Mouse (Mus musculus): ENCODE measurements at regions not wholly inside any gene's neighbourhood (a gene's known extent, or its start where the extent isn't known, plus 50 kb on each side); places are given as distances from the start of the nearest gene placed in this dataset.

DNA sequence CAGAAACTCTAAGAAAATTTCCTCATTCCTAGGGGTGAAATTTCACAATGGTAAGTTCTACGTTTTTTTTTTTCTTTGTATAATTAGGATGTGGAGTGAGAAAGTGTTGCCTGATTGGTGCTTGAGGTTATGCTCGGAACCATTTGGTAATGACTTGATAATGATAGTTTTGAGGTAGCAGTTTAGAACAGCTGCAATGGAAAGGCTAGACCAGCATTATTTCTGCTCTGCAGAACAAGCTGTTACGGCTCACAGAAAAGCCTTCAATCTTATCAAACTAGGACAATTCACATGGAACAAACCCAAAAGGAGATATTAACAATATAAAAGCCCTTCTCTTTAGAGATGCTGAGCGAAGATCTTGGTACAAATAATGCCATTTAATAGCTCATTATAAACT is 908.6 kb downstream of the Kcnt2 start:
- TF ChIP-seq POLR2A (IDR thresholded peaks at IDR 0.05; ENCODE audit: low read depth, low read length) (no peak), CTCF (conservative IDR thresholded peaks at IDR 0.05; ENCODE audit: insufficient read depth, insufficient read length, low read depth, low read length) (no peak)

Data from kidney, adult 2 months (tissue).